Mouse (Mus musculus) midbrain, embryonic 14.5 days (tissue): ENCODE measurements around the gene Lsm3. TPM values are rescaled to one million over a fixed set of nuclear protein-coding genes. Genes with fewer than 3 reads are reported as not detected.

ENCODE experiments used
- ATAC-seq: fragments of 200-750 bp; cut with Nextera tagmentation; 2 replicates; pipeline ENCODE4 v1.8.0; 2017; ENCODE audit warnings: moderate number of reproducible peaks, moderate library complexity; ENCODE audit not compliant: low FRiP score, low TSS enrichment
- DNase-seq: peaks from one replicate; pipeline ENCODE4 v3.0.0-alpha.2; 2015
- H3K27ac ChIP-seq: fragments of 300-500 bp; sonication (generic); replicated peaks from 2 replicates; pipeline ENCODE4 v1.5.1; 2014; ENCODE audit warnings: mild to moderate bottlenecking, low read depth, low read length, moderate library complexity
- H3K27me3 ChIP-seq: fragments of 300-500 bp; sonication (generic); 2 replicates; pipeline ENCODE4 v1.6.1; 2014; ENCODE audit warnings: low read length, control low read depth, mixed read lengths; ENCODE audit not compliant: control insufficient read depth, insufficient read depth
- H3K36me3 ChIP-seq: fragments of 300-500 bp; sonication (generic); 2 replicates; pipeline ENCODE4 v1.6.1; 2014; ENCODE audit warnings: low read length, control low read depth; ENCODE audit not compliant: control insufficient read depth, insufficient read depth
- H3K4me1 ChIP-seq: fragments of 300-500 bp; sonication (generic); 2 replicates; pipeline ENCODE4 v1.6.1; 2014; ENCODE audit warnings: mild to moderate bottlenecking, antibody characterized with exemption, low read length, control low read depth; ENCODE audit not compliant: control insufficient read depth, insufficient read depth
- H3K4me2 ChIP-seq: fragments of 300-500 bp; sonication (generic); 2 replicates; pipeline ENCODE4 v1.6.1; 2014; ENCODE audit warnings: mild to moderate bottlenecking, low read length, moderate library complexity
- H3K4me3 ChIP-seq: fragments of 300-500 bp; sonication (generic); replicated peaks from 2 replicates; pipeline ENCODE4 v1.5.1; 2014; ENCODE audit warnings: low read depth, low read length
- H3K9ac ChIP-seq: fragments of 300-500 bp; sonication (generic); replicated peaks from 2 replicates; pipeline ENCODE4 v1.6.1; 2014; ENCODE audit warnings: mild to moderate bottlenecking, low read length, moderate library complexity
- H3K9me3 ChIP-seq: fragments of 300-500 bp; sonication (generic); 2 replicates; pipeline ENCODE4 v1.6.1; 2016; ENCODE audit warnings: low read length, control low read depth, mixed read lengths; ENCODE audit not compliant: control insufficient read depth
- whole genome bisulfite sequencing: fragments of 180-500 bp; shearing (Covaris S2); extraction: QIAGEN DNeasy Blood & Tissue Kit; methylation state at CpG from one replicate; pipeline ENCODE4 v1.1.7; 2014; 5-methylcytosine and 5-hydroxymethylcytosine counted together
- polyA plus RNA-seq: library from polyadenylated mRNA; unstranded; fragments of >200 nt; fragmentation: Nextera tagmentation; extraction: Ambion mirVana; gene quantifications from 2 replicates; pipeline ENCODE4 v1.2.1, GENCODE M21; 2014

Lsm3 gene
- polyA plus RNA-seq, 1 experiment from 2014 or later, result 174 TPM

DNA sequence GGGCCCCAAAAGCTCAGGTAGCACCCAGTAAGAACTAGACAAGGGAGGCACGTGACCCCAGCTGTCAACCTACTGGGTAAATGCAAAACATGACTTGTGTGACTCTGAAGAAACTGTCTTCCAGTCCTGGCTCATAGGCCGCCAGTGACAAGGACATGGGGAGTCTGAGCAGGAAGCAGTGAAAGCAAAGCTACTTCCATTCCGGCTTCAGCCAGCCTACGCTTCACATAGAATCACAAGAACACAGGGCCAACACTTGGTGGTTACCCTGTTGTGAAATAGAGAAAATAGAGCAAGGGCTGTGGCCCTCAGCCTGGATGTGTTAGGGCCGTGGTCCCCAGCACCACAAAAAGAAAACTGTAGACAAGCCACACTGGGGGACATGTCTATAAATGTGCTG, 7.1 kb downstream of the Lsm3 start:
- no peak for ATAC-seq
- WGBS, result 92% methylated on average over 5 of the region's 5 CpGs
- H3K36me3 ChIP-seq, result peaks cover 71% of the 10 kb centered on the region

DNA sequence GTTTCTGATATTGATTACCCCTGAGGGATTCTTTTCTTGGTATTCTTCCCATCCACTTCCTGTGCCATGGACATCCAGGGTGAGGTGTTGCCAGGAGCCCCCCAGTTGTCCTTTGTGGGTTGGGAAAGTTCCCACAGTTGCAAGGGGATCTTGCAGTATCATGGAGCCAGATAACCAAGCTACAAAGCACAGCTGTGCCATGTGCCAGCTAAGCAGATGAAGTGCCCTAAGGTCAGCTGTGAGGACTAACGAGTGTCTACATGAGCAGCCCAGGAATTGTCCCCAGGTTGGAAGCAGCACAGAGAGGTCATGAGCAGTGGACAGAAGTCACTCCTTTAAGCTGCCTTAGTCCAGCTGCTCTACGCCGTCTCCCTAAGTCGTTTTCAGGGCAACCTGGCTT, 9.8 kb downstream of the Lsm3 start:
- H3K4me2 ChIP-seq, result no peak overlapping the region
- no peaks in the 10 kb centered on the region for H3K4me1 ChIP-seq
- no peak for ATAC-seq
- H3K27me3 ChIP-seq, result no peaks in the 10 kb centered on the region
- no peaks in the 10 kb centered on the region for H3K9me3 ChIP-seq
- H3K36me3 ChIP-seq, result peaks cover 46% of the 10 kb centered on the region
- 88% methylated on average over 4 of the region's 4 CpGs for WGBS
- no peak overlapping the region for H3K4me3 ChIP-seq
- DNase-seq, result no peak
- no peak overlapping the region for H3K27ac ChIP-seq
- H3K9ac ChIP-seq, result no peak overlapping the region

More for the DNA sequence above, 7.1 kb downstream of the Lsm3 start:
- Histone ChIP-seq H3K4me2 (no peak overlapping the region), H3K9me3 (no peaks in the 10 kb centered on the region), H3K27ac (no peak overlapping the region), H3K4me1 (no peaks in the 10 kb centered on the region), H3K27me3 (no peaks in the 10 kb centered on the region), H3K9ac (no peak overlapping the region), H3K4me3 (no peak overlapping the region)
- DNase-seq, result no peak

DNA sequence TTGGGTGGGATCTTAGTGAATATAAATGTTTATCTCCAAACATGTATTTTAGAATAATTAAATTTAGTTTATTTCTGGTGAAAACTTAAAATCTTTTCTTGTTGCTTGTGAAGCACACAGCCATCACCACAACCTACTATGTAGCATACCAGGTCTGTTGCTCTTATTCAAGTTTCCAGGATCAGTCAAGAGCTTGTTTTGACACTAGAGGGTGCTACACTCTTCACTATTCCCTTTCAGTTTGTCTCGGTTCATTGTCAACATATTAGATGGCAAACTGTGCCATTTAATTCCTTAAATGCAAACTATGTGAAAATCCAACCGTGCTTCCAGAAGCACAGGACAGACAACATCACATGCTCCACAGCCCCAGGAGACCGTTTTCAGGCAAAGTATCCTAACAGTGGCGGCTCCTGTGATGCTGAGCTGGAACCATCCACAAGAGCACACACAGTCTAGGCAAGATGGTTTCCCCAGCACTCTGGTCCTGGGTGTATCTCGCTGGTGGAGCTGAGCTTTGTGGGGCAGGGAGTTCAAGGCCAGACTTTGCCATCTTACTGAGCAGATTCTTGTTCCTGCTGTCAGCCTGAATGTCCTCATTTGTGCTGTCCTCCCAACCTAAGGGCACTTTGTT, 11.6 kb downstream of the Lsm3 start:
- ATAC-seq, result no peak
- Histone ChIP-seq H3K27ac (no peak overlapping the region), H3K4me2 (no peak overlapping the region), H3K4me1 (no peaks in the 10 kb centered on the region), H3K9me3 (no peaks in the 10 kb centered on the region), H3K4me3 (no peak overlapping the region), H3K9ac (no peak overlapping the region), H3K36me3 (peaks cover 28% of the 10 kb centered on the region), H3K27me3 (no peaks in the 10 kb centered on the region)
- WGBS, result 47% methylated on average over 5 of the region's 5 CpGs
- peak; percentile 83 for DNase-seq

DNA sequence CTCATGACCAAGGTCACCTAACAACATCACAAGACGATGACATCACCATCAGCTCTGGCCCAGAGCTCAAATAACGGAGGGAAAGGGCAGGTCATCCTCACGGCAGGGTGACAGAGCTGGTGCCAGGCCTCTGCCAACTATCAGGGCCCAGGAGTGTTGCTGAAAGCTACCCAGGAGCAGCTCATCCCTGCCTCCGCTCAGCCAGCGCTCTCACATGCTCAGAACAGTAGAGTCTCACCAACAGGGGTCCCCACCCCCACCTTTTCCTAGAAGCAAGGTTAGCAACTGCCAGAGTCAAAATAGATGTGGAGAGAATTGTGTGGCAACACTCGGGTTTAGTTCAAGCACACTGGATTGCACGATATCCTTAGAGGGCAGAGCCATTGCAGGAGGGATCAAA, 12.5 kb downstream of the Lsm3 start:
- H3K4me2 ChIP-seq, result no peak overlapping the region
- DNase-seq (no peak), ATAC-seq (no peak)
- no peak overlapping the region for H3K27ac ChIP-seq
- H3K4me3 ChIP-seq, result no peak overlapping the region
- no peaks in the 10 kb centered on the region for H3K4me1 ChIP-seq
- H3K27me3 ChIP-seq, result no peaks in the 10 kb centered on the region
- peaks cover 19% of the 10 kb centered on the region for H3K36me3 ChIP-seq
- 90% methylated on average over 7 of the region's 7 CpGs for WGBS
- no peak overlapping the region for H3K9ac ChIP-seq
- H3K9me3 ChIP-seq, result no peaks in the 10 kb centered on the region

DNA sequence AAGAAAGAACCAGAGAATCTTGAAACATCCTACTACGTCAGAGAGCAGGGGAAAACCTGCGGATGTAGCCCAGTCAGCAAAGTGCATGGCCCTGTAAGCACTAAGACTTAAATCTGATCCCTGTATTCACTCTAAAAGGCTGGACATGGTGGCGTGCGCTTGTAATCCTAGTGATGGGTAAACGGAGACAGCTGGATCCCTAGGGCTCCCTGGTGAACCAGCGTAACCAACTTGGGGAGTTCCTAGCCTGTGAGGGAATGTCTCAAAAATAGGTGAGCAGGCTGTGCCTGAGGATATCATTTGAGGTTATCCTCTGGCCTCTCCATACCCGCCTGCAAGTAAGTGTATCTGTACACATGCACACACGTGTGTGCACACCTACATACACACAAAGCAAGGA, 14.9 kb downstream of the Lsm3 start:
- Histone ChIP-seq H3K4me2 (no peak overlapping the region), H3K27me3 (no peaks in the 10 kb centered on the region), H3K36me3 (0 out of 2 replicates have a peak, but pooled peaks cover 3% of the 10 kb centered on the region), H3K9me3 (no peaks in the 10 kb centered on the region), H3K9ac (no peak overlapping the region), H3K27ac (no peak overlapping the region), H3K4me1 (no peaks in the 10 kb centered on the region), H3K4me3 (no peak overlapping the region)
- WGBS, result 84% methylated on average over 8 of the region's 8 CpGs
- ATAC-seq (no peak), DNase-seq (no peak)

DNA sequence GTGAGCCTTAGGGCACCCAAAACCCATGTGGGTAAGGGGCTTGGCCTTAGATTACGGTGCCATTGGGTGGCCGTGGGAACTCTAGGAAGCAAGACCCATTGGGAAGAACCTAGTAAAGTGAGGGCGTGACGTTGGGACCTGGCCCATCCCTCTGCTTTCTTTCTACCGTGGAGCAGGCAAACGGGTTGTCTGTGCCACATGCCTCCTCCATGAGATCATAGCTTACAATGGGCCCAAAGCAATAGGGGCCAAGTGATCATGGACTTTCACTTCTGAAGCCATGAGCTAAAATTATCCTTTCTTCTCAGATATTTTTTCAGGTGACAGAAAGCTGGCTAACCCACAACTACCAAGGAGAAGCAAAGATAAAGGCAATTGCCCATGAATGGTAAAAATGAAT, 15.5 kb downstream of the Lsm3 start:
- WGBS, result 84% methylated on average over 6 of the region's 6 CpGs
- ATAC-seq (no peak), DNase-seq (no peak)
- Histone ChIP-seq H3K36me3 (0 out of 2 replicates have a peak, but pooled peaks cover 3% of the 10 kb centered on the region), H3K4me2 (no peak overlapping the region), H3K4me1 (no peaks in the 10 kb centered on the region), H3K27me3 (no peaks in the 10 kb centered on the region), H3K4me3 (no peak overlapping the region), H3K9me3 (no peaks in the 10 kb centered on the region), H3K9ac (no peak overlapping the region), H3K27ac (no peak overlapping the region)

DNA sequence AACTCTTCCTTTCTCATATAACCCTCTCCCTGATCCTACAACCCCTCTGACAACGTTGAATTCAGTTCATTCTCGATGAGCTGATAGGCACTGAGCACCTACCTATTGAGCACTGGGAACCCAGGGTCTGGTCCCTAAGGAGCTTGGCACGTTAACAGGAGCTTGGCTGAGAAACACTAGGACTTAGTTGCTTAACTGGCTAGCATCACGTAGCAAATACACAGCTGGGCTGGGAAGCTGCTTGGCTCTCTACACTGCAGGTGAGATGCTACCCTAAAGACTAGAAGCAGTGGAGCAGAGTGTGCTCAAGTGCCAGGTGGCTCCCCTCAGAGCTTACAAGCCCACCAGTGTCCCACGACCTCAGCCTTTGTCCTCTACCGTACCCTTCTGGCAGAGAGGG, 16.9 kb downstream of the Lsm3 start:
- WGBS, result 79% methylated on average over 6 of the region's 6 CpGs
- Histone ChIP-seq H3K9me3 (no peaks in the 10 kb centered on the region), H3K4me2 (no peak overlapping the region), H3K4me3 (no peak overlapping the region), H3K36me3 (0 out of 2 replicates have a peak, but pooled peaks cover 3% of the 10 kb centered on the region), H3K27ac (no peak overlapping the region), H3K9ac (no peak overlapping the region), H3K27me3 (no peaks in the 10 kb centered on the region), H3K4me1 (no peaks in the 10 kb centered on the region)
- DNase-seq (no peak), ATAC-seq (no peak)

DNA sequence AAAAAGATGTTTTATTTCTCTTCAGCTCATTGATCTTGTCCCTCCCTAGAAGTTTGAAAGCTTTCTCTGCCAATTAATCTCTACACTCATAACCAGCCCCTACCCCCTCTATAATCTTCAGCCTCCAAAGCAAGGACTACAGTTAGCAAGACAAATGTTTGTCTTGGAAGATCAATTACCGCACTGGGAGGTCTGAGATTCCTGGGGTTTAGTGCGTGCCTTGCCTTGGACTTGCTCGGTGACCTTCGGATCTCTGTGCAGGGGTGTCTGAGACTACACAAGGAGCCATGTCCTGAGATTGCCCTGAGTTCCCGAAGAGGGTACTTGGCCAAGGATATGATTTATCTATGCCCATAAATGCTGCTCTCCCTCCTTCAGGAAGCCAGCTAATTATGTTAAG, 17.6 kb downstream of the Lsm3 start:
- Histone ChIP-seq H3K9me3 (no peaks in the 10 kb centered on the region), H3K4me1 (no peaks in the 10 kb centered on the region), H3K27ac (no peak overlapping the region), H3K36me3 (0 out of 2 replicates have a peak, but pooled peaks cover 3% of the 10 kb centered on the region), H3K4me3 (no peak overlapping the region), H3K9ac (no peak overlapping the region), H3K4me2 (no peak overlapping the region), H3K27me3 (no peaks in the 10 kb centered on the region)
- WGBS, result 73% methylated on average over 5 of the region's 5 CpGs
- no peak for ATAC-seq
- no peak for DNase-seq

DNA sequence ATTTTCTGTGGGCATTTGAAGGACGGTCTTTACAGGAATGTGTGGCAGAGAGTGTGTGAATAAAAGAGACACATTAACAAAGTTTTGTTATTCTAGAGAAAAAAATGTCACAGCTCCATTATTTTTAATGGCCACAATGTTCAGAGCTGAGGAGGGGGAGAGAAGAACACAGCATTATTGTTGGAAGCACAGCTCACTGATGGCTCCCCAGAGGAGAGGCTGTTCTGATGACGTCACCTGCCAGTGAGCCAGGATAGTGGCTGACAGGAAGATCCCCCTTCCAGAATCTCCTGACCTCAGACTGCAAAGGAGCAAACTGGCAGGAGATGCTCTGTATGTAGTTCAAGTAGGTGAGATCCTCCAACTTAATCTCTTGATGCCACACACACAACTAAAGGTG, 18.0 kb downstream of the Lsm3 start:
- Histone ChIP-seq H3K4me2 (no peak overlapping the region), H3K4me1 (no peaks in the 10 kb centered on the region), H3K9ac (no peak overlapping the region), H3K27me3 (no peaks in the 10 kb centered on the region), H3K27ac (no peak overlapping the region), H3K36me3 (no peaks in the 10 kb centered on the region), H3K4me3 (no peak overlapping the region), H3K9me3 (no peaks in the 10 kb centered on the region)
- ATAC-seq (no peak), DNase-seq (peak; percentile 24)
- WGBS, result 53% methylated on average over 2 of the region's 2 CpGs
